Mouse (Mus musculus): ENCODE results near the gene Phf11c. TPM values are rescaled to one million over a fixed set of nuclear protein-coding genes. Genes with fewer than 3 reads are reported as not detected.

Gene Phf11c
- 0.02 and 0.04 TPM in 2 replicates for polyA plus RNA-seq (2012; rRNA removed)

DNA sequence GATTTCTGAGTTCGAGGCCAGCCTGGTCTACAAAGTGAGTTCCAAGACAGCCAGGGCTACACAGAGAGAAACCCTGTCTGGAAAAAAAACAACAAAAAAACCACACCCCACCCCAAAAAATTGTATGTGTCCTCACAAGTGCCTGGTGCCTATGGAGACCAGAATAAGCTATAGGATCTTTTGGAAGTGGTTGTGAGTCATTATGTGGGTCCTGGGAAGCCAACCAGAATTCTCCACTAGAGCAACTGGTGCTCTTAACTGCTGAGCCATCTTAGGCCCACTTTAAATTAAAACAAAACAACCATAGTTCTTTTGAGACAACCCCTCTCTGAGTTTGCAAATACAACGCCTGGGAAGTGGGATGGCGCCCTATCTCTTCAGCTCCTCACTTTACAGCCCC, at the start of gene Phf11c:
TSS of gene Phf11c (minus strand) at position 101 of the 400 bp plus-strand sequence.

DNA sequence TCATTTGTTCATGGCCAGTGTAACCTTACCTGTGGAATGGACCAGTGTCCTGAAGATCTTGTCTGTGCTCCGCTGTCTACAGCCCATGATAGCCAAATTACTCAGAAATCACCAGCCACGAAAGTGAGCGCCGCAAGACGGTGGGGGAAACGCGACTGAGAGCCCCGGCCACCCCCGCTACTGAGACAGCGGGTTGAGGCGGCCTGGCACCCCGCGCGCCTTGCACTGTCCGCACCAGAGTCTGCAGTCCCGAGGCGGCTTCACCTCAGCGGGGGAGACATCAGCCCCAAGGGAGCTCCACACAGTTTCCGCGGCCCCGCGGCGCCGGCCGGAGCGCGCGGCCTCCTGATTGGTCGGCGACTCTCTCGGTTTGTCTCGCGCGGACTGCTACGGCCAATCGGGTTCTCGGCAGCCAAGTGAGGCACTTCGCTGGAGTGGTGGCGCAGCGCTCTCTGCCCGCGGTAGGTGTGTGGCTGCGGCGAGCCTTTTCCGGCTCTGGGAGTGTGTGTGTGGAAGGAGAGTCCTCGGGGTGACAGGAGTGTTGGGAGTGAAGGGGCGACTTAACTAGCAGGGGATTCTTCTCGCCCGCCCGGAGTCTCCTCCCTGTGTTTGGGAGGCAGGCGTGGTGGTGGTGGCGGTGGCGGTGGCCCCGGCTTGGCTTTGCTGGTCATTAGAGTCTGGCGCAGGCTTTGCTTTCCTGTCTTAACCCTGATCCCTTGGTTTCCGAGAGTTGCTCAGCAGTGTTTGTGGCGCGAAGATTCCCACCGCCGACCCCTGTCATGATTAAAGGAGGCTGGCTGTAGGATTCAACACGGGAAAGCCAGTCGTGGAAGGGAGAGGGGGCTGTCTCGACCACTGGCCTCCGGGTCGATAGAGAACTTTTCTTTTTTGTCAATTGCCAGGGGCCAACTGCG, 45.6 kb upstream of the Phf11c start, which contains the start of the genes Setdb2 and Cab39l:
TSS of gene Setdb2 (minus strand) at position 327 of the 914 bp plus-strand sequence.
TSS of gene Cab39l (plus strand) at position 415 of the 914 bp plus-strand sequence.

DNA sequence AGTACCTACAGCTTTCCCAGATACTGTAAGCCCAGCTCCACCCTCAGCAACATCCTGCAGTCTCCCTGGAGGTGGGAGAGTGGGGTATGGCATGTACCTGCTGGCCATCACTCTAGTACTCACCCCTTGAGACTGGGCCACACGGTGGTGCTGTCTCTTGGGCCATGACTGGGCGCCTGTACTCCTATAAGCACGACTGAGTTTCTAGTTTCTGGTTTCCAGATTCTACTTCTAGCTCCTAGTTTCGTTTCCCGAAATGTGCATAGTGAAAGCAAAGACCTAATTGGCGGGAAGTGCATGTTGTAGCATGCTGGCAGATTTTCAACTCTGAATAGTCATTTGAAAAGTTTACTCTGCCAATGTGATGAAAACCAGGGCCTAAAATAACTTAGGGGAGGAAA, 29.9 kb downstream of the Phf11c start, which contains the start of gene Phf11d:
TSS of gene Phf11d (minus strand) at position 227 of the 401 bp plus-strand sequence.

DNA sequence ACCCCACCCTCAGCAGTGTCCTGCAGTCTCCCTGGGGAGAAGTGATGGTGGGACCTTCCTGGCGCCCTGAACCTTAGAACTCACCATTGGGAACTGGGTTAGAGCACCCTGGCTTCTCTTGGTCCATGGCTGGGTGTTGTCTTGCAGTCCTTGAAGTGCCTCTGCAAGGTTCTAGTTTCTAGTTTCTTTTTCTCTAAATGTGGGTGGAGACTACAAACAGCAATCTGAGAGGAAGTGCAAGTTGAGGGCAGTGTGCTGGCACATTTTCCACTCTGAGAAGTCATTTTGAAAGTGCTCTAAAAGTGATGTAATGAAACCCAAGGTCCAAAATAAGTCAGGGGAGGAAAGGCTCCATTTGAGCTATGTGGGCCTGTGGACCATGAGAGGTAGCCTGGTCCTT, 54.0 kb downstream of the Phf11c start, which contains the start of gene Phf11b:
TSS of gene Phf11b (minus strand) at position 163 of the 400 bp plus-strand sequence.

Other genes starting within 250 kb of the Phf11c start
- not detected in 2 replicates for gene Gm5142, start 216.6 kb downstream of the Phf11c start, polyA plus RNA-seq (2012; rRNA removed)
- 4.5 and 6.6 TPM in 2 replicates for gene Rcbtb1, start 194.2 kb downstream of the Phf11c start, polyA plus RNA-seq (2012; rRNA removed)
- gene Gm6904, start 135.2 kb downstream of the Phf11c start, polyA plus RNA-seq (2012; rRNA removed), result not detected in 2 replicates
- 0.05 and 0.15 TPM in 2 replicates for gene Phf11a, start 97.9 kb downstream of the Phf11c start, polyA plus RNA-seq (2012; rRNA removed)
- gene Phf11b, start 54.0 kb downstream of the Phf11c start, polyA plus RNA-seq (2012; rRNA removed), result 0.05 TPM in 1 of 2 replicates, not detected in the other
- 1.6 and 1.8 TPM in 2 replicates for gene Phf11d, start 29.9 kb downstream of the Phf11c start, polyA plus RNA-seq (2012; rRNA removed)
- 2.6 and 3.1 TPM in 2 replicates for gene Setdb2, start 45.5 kb upstream of the Phf11c start, polyA plus RNA-seq (2012; rRNA removed)
- 2.8 and 3.4 TPM in 2 replicates for gene Cab39l, start 45.6 kb upstream of the Phf11c start, polyA plus RNA-seq (2012; rRNA removed)
- gene Cdadc1, start 202.6 kb upstream of the Phf11c start, polyA plus RNA-seq (2012; rRNA removed), result 0.47 and 1.3 TPM in 2 replicates
- 7.7 and 10.9 TPM in 2 replicates for gene Shisa2, start 229.9 kb upstream of the Phf11c start, polyA plus RNA-seq (2012; rRNA removed)